19 mouse cellular contexts compared by ENCODE assay signal in genomic region chr16:9882420-9882819, GRCm38 (mm10).
DNase-seq lines count a peak whose midpoint lies in the region; ATAC-seq lines count a peak whose summit lies in the region.
"Had no signal": no experiment of that assay in that cellular context is flagged by ENCODE, and none has a peak within 500 bp of the region (broad histone marks: within the 10 kb centered on the region; RNA-seq: fewer than 3 reads in every experiment).

No protein-coding gene starts in this region.

- peak; percentile 36 for ATAC-seq in frontal cortex, adult (ENCODE audit: low TSS enrichment)
- ATAC-seq: activated CD4-positive, CD25-positive, alpha-beta regulatory T cell, adult 4 months; forebrain, embryonic 15.5 days had no signal

- DNase-seq in frontal cortex, postnatal 10 days (ENCODE audit: low spot score in 2 of 2) = no peak
- peak; percentile 40 to 42 for DNase-seq in left cerebral cortex, adult 18-20 months (ENCODE audit: low spot score in 2 of 2)
- DNase-seq in left cerebral cortex, postnatal 4 days = no peak
- peak; percentile 38 to 57 for DNase-seq in right cerebral cortex, adult 2 months (ENCODE audit: low spot score in 2 of 2)
- DNase-seq in right cerebral cortex, postnatal 4 days = no peak
- DNase-seq in telencephalon, adult 2 months (ENCODE audit: low read depth, low spot score) = peak; percentile 73
- DNase-seq in cerebellum, postnatal 36 days = no peak
- DNase-seq: adrenal gland, adult 8-10 months; adrenal gland, postnatal 36 days; cerebellum, adult 11 months; cerebellum, adult 9-11 months; cerebellum, postnatal 25 days; embryo, embryonic 11 days; gastrocnemius, adult 2 months; gastrocnemius, postnatal 14 days; heart, adult 11 months had no signal

- intact Hi-C loops in left cerebral cortex, postnatal 4 days (cut with DNase I) = no loop called here

Comparison
In these comparisons a context has a peak if more than half of its experiments do, and no peak if none do; other contexts are left out.
1. DNase-seq: peak in left cerebral cortex, adult 18-20 months (2 of 2), right cerebral cortex, adult 2 months (2 of 2) and telencephalon, adult 2 months (single experiment); none in frontal cortex, postnatal 10 days (0 of 2), left cerebral cortex, postnatal 4 days (single experiment), right cerebral cortex, postnatal 4 days (single experiment) and cerebellum, postnatal 36 days (0 of 2).